Mouse (Mus musculus): ENCODE data around the gene Shank2. TPM values are rescaled to one million over a fixed set of nuclear protein-coding genes. Genes with fewer than 3 reads are reported as not detected.

The Shank2 gene
- total RNA-seq, 1 experiment from 2014 or later: not detected

Other genes starting within 250 kb of the Shank2 start
- gene Osbpl5, start 244.9 kb upstream of the Shank2 start, total RNA-seq (2017): 14.9 and 28.2 TPM in 2 replicates
- not detected in 2 replicates for gene Mrgprg, start 234.9 kb upstream of the Shank2 start, total RNA-seq (2017)
- 0.81 and 1.3 TPM in 2 replicates for gene Mrgpre, start 217.4 kb upstream of the Shank2 start, total RNA-seq (2017)
- gene Nadsyn1, start 179.1 kb upstream of the Shank2 start, total RNA-seq (2017): 8.1 and 8.9 TPM in 2 replicates
- gene Dhcr7, start 178.8 kb upstream of the Shank2 start, total RNA-seq (2017): 10.4 and 13.5 TPM in 2 replicates
- gene Gm498, start 135.1 kb upstream of the Shank2 start, total RNA-seq (2017): not detected in 2 replicates

Data from hematopoietic stem cell, adult 5-6 weeks (primary cell).